Mouse (Mus musculus): Measurements from ENCODE around the gene Rpl32. TPM values are rescaled to one million over a fixed set of nuclear protein-coding genes. Genes with fewer than 3 reads are reported as not detected.
A peak's percentile ranks its signal among the peaks of the same experiment; 100 is the strongest.

Rpl32 gene
- 1,266 and 1,894 TPM in 2 replicates for polyA plus RNA-seq (2011; ENCODE audit: insufficient read depth, insufficient read length, low replicate concordance, missing spikeins)

DNA sequence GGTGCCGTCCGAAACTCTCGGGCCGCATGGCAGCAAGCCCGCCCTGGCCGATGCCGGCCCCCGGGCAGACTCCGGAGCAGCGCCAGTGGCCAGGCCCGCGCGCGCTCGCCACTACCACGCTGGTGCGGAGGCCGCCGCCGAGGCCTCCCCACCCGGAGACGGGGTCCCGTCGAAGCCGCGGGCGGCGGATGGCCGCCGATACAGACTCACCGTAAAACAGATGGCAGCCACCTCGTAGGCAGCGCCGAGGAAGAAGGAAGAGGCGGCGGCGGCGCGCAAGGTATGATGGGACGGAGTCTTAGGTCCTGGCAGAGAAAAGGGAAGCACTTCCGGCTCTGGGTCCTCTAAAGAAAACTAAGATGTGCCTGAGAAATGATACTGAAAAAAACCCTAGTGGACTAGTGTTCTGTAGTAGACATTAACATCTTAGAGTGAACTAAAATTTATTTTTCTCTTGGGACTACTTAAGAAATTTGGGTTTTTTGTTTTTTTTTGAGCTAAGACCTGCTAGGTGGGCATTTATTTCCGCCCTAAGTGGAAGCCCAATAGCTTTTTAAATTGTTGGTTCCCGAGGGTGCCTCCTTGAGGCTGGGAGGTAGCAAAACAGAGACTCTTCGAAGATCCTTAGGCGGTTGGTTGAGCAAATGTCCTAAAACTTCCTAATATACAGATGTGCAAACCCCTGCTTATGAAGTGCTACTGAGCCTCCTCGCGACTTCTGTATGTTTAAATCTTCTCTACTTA lies at the start of gene Rpl32:
TSS of gene Rpl32 (minus strand) at position 260 of the 744 bp plus-strand sequence.
- H3K4me3 ChIP-seq (replicated peaks; ENCODE audit: control insufficient read depth, low read depth, low read length), result peak within 1 kb of the TSS; percentile 88
- peak within 1 kb of the TSS; percentile 82 for H3K27ac ChIP-seq (ENCODE audit: control insufficient read depth, insufficient read depth, low read depth, low read length, poor library complexity)
- TF ChIP-seq CTCF (IDR thresholded peaks at IDR 0.05; ENCODE audit: control insufficient read depth, insufficient read depth, low read length) (no peak; the same call in 1 of the 2 replicates), POLR2A (IDR thresholded peaks at IDR 0.05; ENCODE audit: borderline replicate concordance, control insufficient read depth, low read depth, low read length) (peak; percentile 78)
- under 1% methylated on average over 47 of the region's 47 CpGs for WGBS
- peaks cover 4% of the 10 kb centered on the region; the same call in 1 of the 2 replicates for H3K4me1 ChIP-seq (ENCODE audit: control insufficient read depth, insufficient read depth, low read length)

DNA sequence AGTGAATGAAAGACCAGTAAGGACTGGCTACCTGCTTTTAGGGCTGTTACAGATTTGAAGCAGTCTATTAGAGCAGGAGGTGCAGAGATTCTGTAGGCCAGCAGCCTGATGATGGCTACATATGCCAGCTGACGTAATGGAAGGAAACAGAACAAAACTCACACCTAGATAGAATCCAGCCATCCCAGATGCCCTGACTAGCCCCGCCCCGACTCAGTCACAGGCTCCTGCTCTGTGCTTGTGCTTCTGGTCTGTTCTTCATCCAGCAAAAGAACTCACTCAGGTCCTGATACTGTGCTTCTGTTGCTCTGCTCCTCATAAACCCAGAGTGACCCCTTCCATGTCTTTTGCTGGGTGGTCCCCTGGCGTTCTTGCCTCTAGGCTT lies 47.8 kb upstream of the Rpl32 start:
- TF ChIP-seq CTCF (IDR thresholded peaks at IDR 0.05; ENCODE audit: control insufficient read depth, insufficient read depth, low read length), result no peak
- TF ChIP-seq POLR2A (IDR thresholded peaks at IDR 0.05; ENCODE audit: borderline replicate concordance, control insufficient read depth, low read depth, low read length), result no peak
- H3K4me1 ChIP-seq (ENCODE audit: control insufficient read depth, insufficient read depth, low read length), result no peaks in the 10 kb centered on the region; the same call in 1 of the 2 replicates

DNA sequence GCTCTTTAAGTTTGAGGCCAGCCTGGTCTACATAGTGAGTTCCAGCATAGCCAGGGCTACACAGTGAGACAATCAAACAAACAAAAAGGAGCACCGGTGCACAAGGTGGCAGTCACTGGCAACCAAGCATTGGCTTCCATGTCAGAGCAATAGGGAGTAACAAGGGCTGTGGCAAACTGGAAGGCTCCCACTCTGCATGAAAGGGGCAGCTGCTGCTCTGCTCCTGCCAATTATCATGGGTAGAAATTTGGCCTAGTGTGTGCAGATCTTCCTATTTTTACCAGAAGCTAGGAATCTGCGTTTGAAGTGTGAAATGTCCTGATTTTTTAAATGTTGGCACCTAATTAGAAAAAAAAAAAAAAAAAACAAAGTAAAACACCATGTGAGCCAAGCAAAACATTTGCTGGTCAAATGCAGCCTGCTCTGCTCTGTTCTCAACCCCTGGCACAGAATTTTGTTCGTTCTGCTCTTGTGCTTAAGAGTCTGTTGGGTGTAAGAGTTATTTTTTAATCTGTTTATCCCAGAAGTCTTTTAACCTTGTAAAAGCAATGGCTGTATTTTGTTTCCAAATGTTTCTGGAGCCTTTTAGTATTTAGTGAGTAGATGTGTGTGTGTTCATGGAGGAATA lies 47.3 kb upstream of the Rpl32 start:
- TF ChIP-seq POLR2A (IDR thresholded peaks at IDR 0.05; ENCODE audit: borderline replicate concordance, control insufficient read depth, low read depth, low read length), result no peak
- no peak for TF ChIP-seq CTCF (IDR thresholded peaks at IDR 0.05; ENCODE audit: control insufficient read depth, insufficient read depth, low read length)
- WGBS, result 87% methylated on average over 3 of the region's 3 CpGs
- H3K27ac ChIP-seq (ENCODE audit: control insufficient read depth, insufficient read depth, low read depth, low read length, poor library complexity), result no peak overlapping the region
- H3K4me3 ChIP-seq (replicated peaks; ENCODE audit: control insufficient read depth, low read depth, low read length), result no peak overlapping the region
- no peaks in the 10 kb centered on the region; the same call in 1 of the 2 replicates for H3K4me1 ChIP-seq (ENCODE audit: control insufficient read depth, insufficient read depth, low read length)

More for the DNA sequence above, 47.8 kb upstream of the Rpl32 start:
- Histone ChIP-seq H3K4me3 (replicated peaks; ENCODE audit: control insufficient read depth, low read depth, low read length) (no peak overlapping the region), H3K27ac (ENCODE audit: control insufficient read depth, insufficient read depth, low read depth, low read length, poor library complexity) (no peak overlapping the region)
- 85% methylated on average over 4 of the region's 4 CpGs for WGBS

- Histone ChIP-seq H3K4me3 (replicated peaks; ENCODE audit: control insufficient read depth, low read depth, low read length) (no peak overlapping the region), H3K27ac (ENCODE audit: control insufficient read depth, insufficient read depth, low read depth, low read length, poor library complexity) (no peak overlapping the region), H3K4me1 (ENCODE audit: control insufficient read depth, insufficient read depth, low read length) (no peaks in the 10 kb centered on the region; the same call in 1 of the 2 replicates)
- TF ChIP-seq POLR2A (IDR thresholded peaks at IDR 0.05; ENCODE audit: borderline replicate concordance, control insufficient read depth, low read depth, low read length), result no peak
- TF ChIP-seq CTCF (IDR thresholded peaks at IDR 0.05; ENCODE audit: control insufficient read depth, insufficient read depth, low read length), result 0 out of 2 replicates have a peak, but pooled peaks have one; percentile 21
- 79% methylated on average over 2 of the region's 2 CpGs for WGBS
Observed at GRCm38 (mm10) chr6:115854432-115854831, 45.9 kb upstream of the Rpl32 start.

- 62% methylated on average over 7 of the region's 7 CpGs for WGBS
- TF ChIP-seq CTCF (IDR thresholded peaks at IDR 0.05; ENCODE audit: control insufficient read depth, insufficient read depth, low read length) (no peak), POLR2A (IDR thresholded peaks at IDR 0.05; ENCODE audit: borderline replicate concordance, control insufficient read depth, low read depth, low read length) (no peak)
- Histone ChIP-seq H3K4me1 (ENCODE audit: control insufficient read depth, insufficient read depth, low read length) (no peaks in the 10 kb centered on the region; the same call in 1 of the 2 replicates), H3K4me3 (replicated peaks; ENCODE audit: control insufficient read depth, low read depth, low read length) (no peak overlapping the region), H3K27ac (ENCODE audit: control insufficient read depth, insufficient read depth, low read depth, low read length, poor library complexity) (no peak overlapping the region)
Observed at GRCm38 (mm10) chr6:115853985-115854384, 45.4 kb upstream of the Rpl32 start.

GRCm38 (mm10) chr6:115853091-115853813 lies 44.7 kb upstream of the Rpl32 start, which contains the start of the genes Mbd4 and Ift122:
Gene Mbd4 (minus strand): TSS chr6:115853371.
Gene Ift122 (plus strand): TSS chr6:115853470.
- WGBS, result under 1% methylated on average over 51 of the region's 51 CpGs
- H3K4me1 ChIP-seq (ENCODE audit: control insufficient read depth, insufficient read depth, low read length), result no peaks in the 10 kb centered on the region; the same call in 1 of the 2 replicates
- peak within 1 kb of the TSS; percentile 95 for H3K4me3 ChIP-seq (replicated peaks; ENCODE audit: control insufficient read depth, low read depth, low read length)
- H3K27ac ChIP-seq (ENCODE audit: control insufficient read depth, insufficient read depth, low read depth, low read length, poor library complexity), result peak within 1 kb of the TSS; percentile 85
- peak; percentile 23; the same call in 1 of the 2 replicates for TF ChIP-seq CTCF (IDR thresholded peaks at IDR 0.05; ENCODE audit: control insufficient read depth, insufficient read depth, low read length)
- peak; percentile 83 for TF ChIP-seq POLR2A (IDR thresholded peaks at IDR 0.05; ENCODE audit: borderline replicate concordance, control insufficient read depth, low read depth, low read length)

GRCm38 (mm10) chr6:115852446-115853090 lies 44.0 kb upstream of the Rpl32 start:
- Histone ChIP-seq H3K4me1 (ENCODE audit: control insufficient read depth, insufficient read depth, low read length) (no peaks in the 10 kb centered on the region; the same call in 1 of the 2 replicates), H3K27ac (ENCODE audit: control insufficient read depth, insufficient read depth, low read depth, low read length, poor library complexity) (peak overlapping the region; percentile 85), H3K4me3 (replicated peaks; ENCODE audit: control insufficient read depth, low read depth, low read length) (peak overlapping the region; percentile 95)
- 1% methylated on average over 20 of the region's 20 CpGs for WGBS
- TF ChIP-seq POLR2A (IDR thresholded peaks at IDR 0.05; ENCODE audit: borderline replicate concordance, control insufficient read depth, low read depth, low read length) (no peak), CTCF (IDR thresholded peaks at IDR 0.05; ENCODE audit: control insufficient read depth, insufficient read depth, low read length) (no peak)

All from bone marrow, adult 2 months (tissue).